Mouse (Mus musculus) G1E (cell line): Measurements from ENCODE around the gene Rabggtb. TPM values are rescaled to one million over a fixed set of nuclear protein-coding genes. Genes with fewer than 3 reads are reported as not detected.

Experiments
- ATAC-seq: 2 replicates; pipeline ENCODE4 v1.8.0; 2016; ENCODE audit warnings: mild to moderate bottlenecking; ENCODE audit not compliant: insufficient number of reproducible peaks, poor library complexity, low FRiP score, severe bottlenecking; ENCODE audit errors: extremely low read depth
- DNase-seq: peaks from one replicate; pipeline ENCODE4 v3.0.0; 2012; ENCODE audit warnings: low spot score
- H3K27me3 ChIP-seq: 2 replicates; pipeline ENCODE4 v1.6.1; 2012; ENCODE audit warnings: mild to moderate bottlenecking, low read length, inconsistent platforms; ENCODE audit not compliant: insufficient read depth
- H3K36me3 ChIP-seq: replicated peaks from 2 replicates; pipeline ENCODE3; 2012; ENCODE audit warnings: mild to moderate bottlenecking, inconsistent platforms
- H3K4me1 ChIP-seq: 2 replicates; pipeline ENCODE4 v1.6.1; 2012; ENCODE audit warnings: low read depth, low read length, inconsistent platforms, mixed read lengths; ENCODE audit not compliant: insufficient read depth
- H3K4me3 ChIP-seq: 2 replicates; pipeline ENCODE4 v1.5.1; 2012; ENCODE audit warnings: low read depth, mild to moderate bottlenecking, inconsistent platforms, low read length, moderate library complexity, mixed read lengths
- H3K9me3 ChIP-seq: replicated peaks from 2 replicates; pipeline ENCODE4 v1.6.1; 2012; ENCODE audit warnings: inconsistent platforms
- CTCF ChIP-seq: IDR thresholded peaks from 2 replicates; pipeline ENCODE4 v1.5.1; 2012; ENCODE audit warnings: low read depth, low read length, inconsistent platforms, mixed read lengths
- GATA1 ChIP-seq: IDR thresholded peaks from 2 replicates; pipeline ENCODE4 v1.6.1; 2012; ENCODE audit warnings: borderline replicate concordance, low read length, inconsistent platforms, mixed read lengths
- GATA2 ChIP-seq: IDR thresholded peaks from 2 replicates; pipeline ENCODE4 v1.6.1; 2012; ENCODE audit warnings: low read depth, low read length, inconsistent platforms, borderline replicate concordance
- POLR2AphosphoS5 ChIP-seq: IDR thresholded peaks from 2 replicates; pipeline ENCODE4 v1.6.1; 2012; ENCODE audit warnings: low read depth, low read length, inconsistent platforms; ENCODE audit not compliant: insufficient replicate concordance
- TAL1 ChIP-seq: conservative IDR thresholded peaks from 2 replicates; pipeline ENCODE4 v1.6.1; 2012; ENCODE audit warnings: low read depth, low read length, inconsistent platforms, mixed read lengths
- polyA plus RNA-seq: library from polyadenylated mRNA; stranded (reverse); fragments of >175 nt; gene quantifications from 2 replicates; pipeline ENCODE4 v1.2.3, GENCODE M21; 2012
- total RNA-seq, 2 experiments: library from RNA; stranded (forward) in 1 of 2; stranded (reverse) in 1 of 2; fragments of 200-1000 nt in 1 of 2; fragments of >200 nt in 1 of 2; fragmentation: Nextera tagmentation in 1 of 2; gene quantifications; 2 replicates each; pipeline ENCODE4 v1.2.3; 2014 to 2017

Gene Rabggtb
- total and polyA plus RNA-seq, 3 experiments, result 30.3 to 242 (median 147) TPM

- peaks cover 34% of the 10 kb centered on the region for H3K4me1 ChIP-seq
- H3K36me3 ChIP-seq, result peaks cover 31% of the 10 kb centered on the region
- TF ChIP-seq CTCF, result no peak
- TF ChIP-seq TAL1, result no peak
- no peak for TF ChIP-seq POLR2AphosphoS5
- TF ChIP-seq GATA1, result no peak
- no peak for TF ChIP-seq GATA2
- ATAC-seq (no peak), DNase-seq (no peak)
- peaks cover 4% of the 10 kb centered on the region; the same call in 1 of the 2 replicates for H3K27me3 ChIP-seq
- no peaks in the 10 kb centered on the region for H3K9me3 ChIP-seq
- H3K4me3 ChIP-seq, result no peak overlapping the region
These were observed 10.9 kb downstream of the Rabggtb start for GRCm38 (mm10) chr3:153901904-153902303.

DNA sequence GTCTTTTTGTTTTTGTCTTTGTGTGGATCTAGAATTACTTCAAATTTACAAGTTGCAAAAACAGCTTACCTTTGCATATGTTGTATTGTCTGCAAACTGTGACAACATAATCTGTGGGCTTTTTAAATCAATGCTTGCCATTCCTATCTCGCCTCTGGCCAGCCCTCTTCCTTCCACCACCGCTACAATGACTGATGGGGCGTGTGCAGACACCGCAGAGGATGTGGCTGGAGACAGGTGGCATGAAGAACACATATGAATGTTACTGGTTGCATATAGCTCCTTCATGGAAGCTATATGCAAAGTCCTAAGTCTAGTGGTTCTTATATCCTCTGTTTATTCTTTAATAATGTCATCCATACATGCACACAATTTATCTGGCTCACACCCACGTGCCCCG lies 15.6 kb downstream of the Rabggtb start:
- DNase-seq (no peak), ATAC-seq (no peak)

DNA sequence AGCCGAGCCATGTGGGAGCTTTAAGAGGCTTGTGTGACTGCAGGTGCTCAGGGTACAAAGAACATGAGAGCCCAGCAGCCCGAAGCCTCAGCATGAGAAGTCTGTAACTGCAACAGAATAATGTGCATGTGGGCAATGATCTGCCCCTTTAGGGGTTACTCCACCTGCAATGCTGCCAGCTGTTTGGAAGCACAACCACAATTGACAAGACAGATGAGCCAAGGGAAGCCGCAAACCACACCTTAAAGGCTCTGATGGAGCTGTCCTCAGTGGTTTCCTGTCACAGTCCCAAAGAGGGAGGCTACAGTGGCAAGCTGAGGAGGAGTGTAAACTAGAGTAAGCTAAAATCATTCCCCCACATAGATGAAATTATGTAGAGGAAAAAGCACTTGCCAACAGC lies 17.4 kb downstream of the Rabggtb start:
- peaks cover 5% of the 10 kb centered on the region for H3K4me1 ChIP-seq
- no peak for ATAC-seq

More for the DNA sequence above, 15.6 kb downstream of the Rabggtb start:
- no peak for TF ChIP-seq POLR2AphosphoS5
- TF ChIP-seq CTCF, result no peak
- TF ChIP-seq GATA1, result no peak
- no peak for TF ChIP-seq GATA2
- no peak for TF ChIP-seq TAL1
- Histone ChIP-seq H3K27me3 (no peaks in the 10 kb centered on the region), H3K4me3 (no peak overlapping the region), H3K36me3 (no peaks in the 10 kb centered on the region), H3K9me3 (no peaks in the 10 kb centered on the region), H3K4me1 (peaks cover 12% of the 10 kb centered on the region)

GRCm38 (mm10) chr3:153889188-153889781 lies 23.5 kb downstream of the Rabggtb start:
- Histone ChIP-seq H3K4me3 (no peak overlapping the region), H3K4me1 (peaks cover 8% of the 10 kb centered on the region), H3K27me3 (peaks cover 5% of the 10 kb centered on the region; the same call in 1 of the 2 replicates), H3K36me3 (no peaks in the 10 kb centered on the region), H3K9me3 (no peaks in the 10 kb centered on the region)
- TF ChIP-seq GATA1 (no peak), GATA2 (no peak), CTCF (no peak)
- ATAC-seq (no peak), DNase-seq (no peak)

More for the DNA sequence above, 17.4 kb downstream of the Rabggtb start:
- TF ChIP-seq GATA2, result no peak
- TF ChIP-seq TAL1, result no peak
- no peak for TF ChIP-seq CTCF
- TF ChIP-seq GATA1, result no peak
- no peak for TF ChIP-seq POLR2AphosphoS5
- DNase-seq, result no peak
- H3K4me3 ChIP-seq, result no peak overlapping the region
- no peaks in the 10 kb centered on the region for H3K27me3 ChIP-seq
- no peaks in the 10 kb centered on the region for H3K9me3 ChIP-seq
- no peaks in the 10 kb centered on the region for H3K36me3 ChIP-seq

- Histone ChIP-seq H3K27me3 (peaks cover 12% of the 10 kb centered on the region), H3K36me3 (no peaks in the 10 kb centered on the region), H3K9me3 (no peaks in the 10 kb centered on the region), H3K4me3 (no peak overlapping the region), H3K4me1 (peaks cover 12% of the 10 kb centered on the region)
- DNase-seq, result no peak
- TF ChIP-seq TAL1, result no peak
- no peak for TF ChIP-seq POLR2AphosphoS5
- no peak for TF ChIP-seq CTCF
- no peak for TF ChIP-seq GATA2
- TF ChIP-seq GATA1, result no peak
- 0 out of 2 replicates have a peak, but pooled peaks have one; percentile 28 for ATAC-seq
These were observed 24.7 kb downstream of the Rabggtb start for GRCm38 (mm10) chr3:153888141-153888540.

GRCm38 (mm10) chr3:153886296-153886695 lies 26.5 kb downstream of the Rabggtb start:
- Histone ChIP-seq H3K9me3 (no peaks in the 10 kb centered on the region), H3K4me3 (no peak overlapping the region), H3K36me3 (no peaks in the 10 kb centered on the region), H3K4me1 (peaks cover 12% of the 10 kb centered on the region), H3K27me3 (peaks cover 13% of the 10 kb centered on the region)
- no peak for DNase-seq
- no peak; the same call in 1 of the 2 replicates for ATAC-seq
- TF ChIP-seq GATA2 (no peak), CTCF (no peak), TAL1 (no peak), GATA1 (no peak), POLR2AphosphoS5 (no peak)

DNA sequence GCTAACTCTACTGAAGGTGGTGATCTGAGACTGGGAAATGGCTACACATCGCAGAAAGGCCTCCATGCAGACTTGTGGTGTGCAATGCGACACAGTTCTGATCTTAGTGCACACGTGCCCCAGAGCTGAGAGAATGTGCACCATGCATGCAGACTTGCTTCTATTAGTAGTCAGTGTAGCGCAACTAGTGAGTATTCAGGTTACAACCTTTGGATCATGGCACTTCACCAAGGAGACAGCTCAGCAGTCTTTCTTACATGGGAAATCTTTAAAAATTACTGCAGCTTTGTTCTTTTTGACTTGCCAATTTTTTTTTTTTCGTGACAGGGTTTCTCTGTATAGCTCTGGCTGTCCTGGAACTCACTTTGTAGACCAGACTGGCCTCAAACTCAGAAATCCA lies 41.4 kb downstream of the Rabggtb start:
- ATAC-seq, result no peak
- no peak overlapping the region for H3K4me3 ChIP-seq
- TF ChIP-seq TAL1 (no peak), POLR2AphosphoS5 (no peak), CTCF (no peak), GATA2 (no peak), GATA1 (no peak)

More for the DNA sequence above, 41.4 kb downstream of the Rabggtb start:
- no peak for DNase-seq
- Histone ChIP-seq H3K4me1 (peaks cover 18% of the 10 kb centered on the region), H3K36me3 (no peaks in the 10 kb centered on the region), H3K9me3 (no peaks in the 10 kb centered on the region), H3K27me3 (peaks cover 14% of the 10 kb centered on the region)
